Mouse (Mus musculus): Measurements from ENCODE around the gene Cstb. TPM values are rescaled to one million over a fixed set of nuclear protein-coding genes. Genes with fewer than 3 reads are reported as not detected.

The Cstb gene
- total RNA-seq (2021) = 10 to 100 TPM; 33.8 to 37.6 TPM
- long read RNA-seq, experiment 1, transcript Cstb-201 (3 exons, 603 nt) = major isoform, 13 of 13 reads
- long read RNA-seq, experiment 1, partial matches to known transcripts = 0 of 13 reads
- long read RNA-seq, experiment 1, other reads (novel, unspliced or antisense) = 0 of 13 reads
- long read RNA-seq, experiment 2, transcript Cstb-201 (3 exons, 603 nt) = major isoform, 45 of 45 reads
- long read RNA-seq, experiment 2, partial matches to known transcripts = 0 of 45 reads
- long read RNA-seq, experiment 2, other reads (novel, unspliced or antisense) = 0 of 45 reads

DNA sequence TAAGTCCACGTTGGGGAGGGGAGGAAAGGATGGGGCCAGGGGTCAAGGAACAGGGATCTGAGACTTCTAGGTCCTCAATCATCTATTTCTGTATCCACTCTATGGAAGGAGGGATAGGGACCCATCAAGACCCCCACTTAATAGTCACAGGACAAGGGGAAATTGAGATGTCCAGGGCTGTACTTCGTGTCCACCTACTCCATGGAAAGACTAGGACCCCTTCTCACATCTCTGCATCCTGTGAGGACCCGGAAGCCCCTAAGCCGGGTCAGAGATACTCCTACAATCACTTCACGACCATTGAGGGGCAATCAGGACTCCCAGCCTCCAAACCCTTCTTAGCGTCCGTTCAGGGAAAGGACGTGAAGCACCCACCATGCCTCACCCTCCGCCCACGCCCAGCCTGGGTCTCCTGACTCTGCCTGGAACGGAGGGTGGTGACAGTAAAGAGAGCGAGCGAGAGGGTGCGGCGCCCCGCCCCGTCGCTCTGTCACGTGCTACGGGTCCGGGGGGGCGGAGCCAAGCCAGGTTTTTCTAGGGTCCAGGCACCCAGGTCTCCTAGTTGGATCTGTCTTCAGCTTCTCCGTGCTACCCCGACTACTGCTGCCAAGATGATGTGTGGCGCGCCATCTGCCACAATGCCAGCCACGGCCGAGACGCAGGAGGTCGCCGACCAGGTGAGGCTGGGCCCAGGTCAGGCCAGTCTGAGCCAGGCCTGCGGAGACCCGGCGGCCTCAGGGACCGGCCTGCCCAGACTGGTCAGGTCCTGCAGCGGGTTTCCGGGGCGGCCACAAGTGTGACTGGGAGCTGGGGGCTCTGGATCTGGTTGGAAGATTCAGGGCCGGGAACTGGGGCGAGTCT, at the start of gene Cstb:
Gene Cstb, plus strand, starts transcription at position 489 of the 861 bp plus-strand sequence.
- DNase-seq (ENCODE audit: low spot score in 2 of 2) = peak; percentile 73 to 78

DNA sequence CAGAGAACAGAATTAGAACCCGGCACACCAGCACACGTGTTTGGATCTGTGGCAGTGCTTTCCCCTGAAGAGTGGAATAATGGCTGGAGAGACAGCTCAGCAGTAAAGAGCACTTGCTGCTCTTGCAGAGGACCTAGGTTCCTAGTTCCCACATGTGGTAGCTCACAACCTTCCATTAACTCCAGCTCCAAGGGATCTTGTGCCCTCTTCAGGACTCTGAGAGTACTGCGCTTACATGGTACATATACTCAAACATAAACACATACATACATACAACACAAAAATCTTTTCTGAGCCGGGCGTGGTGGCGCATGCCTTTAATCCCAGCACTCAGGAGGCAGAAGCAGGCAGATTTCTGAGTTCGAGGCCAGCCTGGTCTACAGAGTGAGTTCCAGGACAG, 47.0 kb upstream of the Cstb start:
- no peak for DNase-seq (ENCODE audit: low spot score in 2 of 2)

DNA sequence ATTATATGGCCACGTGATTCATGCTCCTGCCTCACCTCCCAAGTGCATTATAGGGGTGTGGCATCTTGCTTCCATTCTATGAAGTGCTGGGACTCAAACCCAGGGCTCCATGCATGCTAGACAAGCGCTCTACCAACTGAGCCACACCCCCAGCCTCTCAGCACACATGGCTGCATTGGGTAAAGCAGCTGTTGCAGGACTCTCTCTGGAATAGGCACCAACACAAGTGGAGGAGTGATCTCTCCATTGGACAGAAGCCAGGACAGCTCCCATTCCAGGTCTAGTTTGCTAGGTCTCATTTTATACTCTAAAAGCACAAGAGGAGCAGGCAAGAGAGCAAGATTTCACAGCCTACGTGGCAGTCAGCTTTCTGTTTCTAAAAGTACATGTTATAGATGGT, 41.9 kb upstream of the Cstb start:
- DNase-seq (ENCODE audit: low spot score in 2 of 2) = no peak

DNA sequence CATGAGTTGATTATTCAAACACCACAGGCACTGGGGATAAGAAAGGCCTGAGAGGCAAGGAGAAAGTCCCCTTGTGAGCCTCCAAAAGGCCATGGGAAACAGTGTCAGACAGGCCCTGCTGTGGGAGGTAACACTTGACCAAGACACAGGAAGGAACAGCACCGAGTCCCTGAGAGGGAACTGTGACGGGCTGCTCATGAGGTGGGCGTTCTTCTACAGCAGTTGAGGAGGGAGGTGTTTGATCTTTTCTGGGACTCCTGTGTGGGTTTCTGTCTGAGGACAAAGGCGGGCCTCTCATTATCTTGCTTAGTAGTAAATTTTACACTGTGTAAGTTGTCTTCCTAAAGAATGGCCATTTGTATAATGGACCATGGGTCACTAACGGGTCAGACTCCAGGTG, 39.9 kb upstream of the Cstb start:
- no peak for DNase-seq (ENCODE audit: low spot score in 2 of 2)

DNA sequence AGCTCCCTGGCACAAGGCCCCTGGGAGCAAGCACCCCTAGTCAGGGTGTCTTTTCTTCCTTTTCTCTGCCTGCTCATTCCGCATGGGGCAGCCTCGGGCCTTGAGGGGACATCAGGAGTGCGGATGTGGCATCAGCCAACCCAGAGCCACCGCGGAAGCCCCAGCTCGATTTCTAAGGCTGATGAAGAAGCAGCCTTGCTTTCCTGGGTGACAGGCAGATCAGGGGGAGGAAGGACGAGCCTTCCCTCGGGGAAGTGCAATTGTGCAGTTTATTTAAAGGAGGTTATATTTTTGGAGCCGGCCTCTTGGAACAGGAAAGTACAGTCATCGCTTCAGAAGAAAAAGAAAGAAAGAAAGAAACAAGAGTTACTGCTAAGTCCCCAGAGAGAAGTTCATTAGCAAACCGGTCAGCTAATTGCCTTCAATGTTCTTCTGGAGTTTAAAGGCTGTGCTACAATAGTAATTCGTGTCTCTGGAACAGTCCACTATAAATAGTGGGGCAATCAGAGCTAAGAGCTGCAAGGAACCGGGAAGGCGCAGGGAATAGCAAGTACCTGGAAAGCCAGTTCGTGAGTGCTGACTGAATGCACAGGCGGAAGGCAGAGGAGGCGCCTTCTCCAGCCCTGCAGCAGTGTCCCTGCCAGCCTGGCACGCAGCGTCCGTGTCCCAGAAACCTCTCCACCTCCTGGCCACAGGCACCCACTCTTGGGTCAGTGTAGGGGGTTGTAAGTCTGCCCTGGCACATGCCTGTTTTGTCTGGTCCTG, 37.1 kb upstream of the Cstb start:
- DNase-seq (ENCODE audit: low spot score in 2 of 2) = peak; percentile 43 to 64

DNA sequence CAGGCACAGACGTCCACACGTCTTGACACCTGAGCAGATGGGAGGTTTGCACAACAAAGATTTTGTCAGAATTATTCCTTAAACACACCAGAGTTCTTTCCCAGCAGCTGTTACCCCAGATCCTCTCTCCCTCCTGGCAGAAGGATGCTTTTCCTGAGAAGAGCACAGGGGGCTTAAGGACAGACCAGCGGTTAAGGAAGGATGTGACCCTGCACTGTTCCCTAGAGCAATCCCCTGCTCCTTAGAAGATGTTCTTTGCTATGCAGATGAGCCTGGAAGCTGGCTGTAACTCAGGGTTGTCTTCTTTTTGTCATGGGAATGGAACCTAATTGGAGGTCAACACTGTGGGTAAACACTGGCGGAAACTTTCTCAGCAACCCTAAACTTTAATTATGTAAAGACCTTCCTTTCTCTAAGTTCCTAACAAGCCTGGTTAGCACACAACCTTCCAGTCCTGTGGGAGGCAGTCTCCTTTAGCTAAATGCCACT, 34.4 kb upstream of the Cstb start:
- DNase-seq (ENCODE audit: low spot score in 2 of 2) = no peak

DNA sequence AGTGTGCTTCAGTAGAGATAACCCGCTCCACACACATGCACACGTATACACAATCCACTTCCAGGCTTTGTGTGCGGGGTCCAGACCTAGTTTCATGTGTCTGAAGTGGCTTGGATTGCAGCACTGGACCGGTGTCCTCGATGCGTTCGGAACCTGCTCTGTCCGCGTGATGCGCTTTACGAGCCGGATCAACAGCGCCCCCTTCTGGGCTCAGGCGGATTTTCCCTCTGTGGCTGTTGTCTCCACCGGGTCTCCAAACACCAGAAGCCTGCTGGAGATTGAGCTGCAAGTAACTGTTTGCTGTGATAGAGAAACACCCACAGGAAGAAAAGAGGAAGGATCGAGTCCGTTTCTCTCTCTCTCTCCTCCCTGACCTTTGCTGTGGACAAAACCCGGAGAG, 33.4 kb upstream of the Cstb start:
- peak; percentile 83 to 84 for DNase-seq (ENCODE audit: low spot score in 2 of 2)

DNA sequence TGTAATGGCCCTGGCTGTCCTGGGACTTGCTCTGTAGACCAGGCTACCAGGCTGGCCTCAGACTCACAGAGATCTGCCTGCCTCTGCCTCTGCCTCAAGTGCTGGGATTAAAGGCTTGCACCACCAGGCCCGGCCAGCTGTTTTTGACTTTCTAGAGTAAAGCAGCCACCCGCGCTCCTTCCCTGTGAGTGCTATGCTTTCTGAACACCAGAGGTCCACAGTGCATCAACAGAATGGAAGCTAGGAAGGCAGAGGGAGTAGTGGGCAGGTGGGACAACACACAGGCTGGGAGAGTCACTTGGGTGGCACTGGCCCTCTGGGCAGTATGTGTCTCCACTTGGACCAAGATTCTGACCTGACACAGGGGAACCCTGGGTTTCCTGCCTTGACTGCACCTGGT, 30.1 kb upstream of the Cstb start:
- no peak for DNase-seq (ENCODE audit: low spot score in 2 of 2)

DNA sequence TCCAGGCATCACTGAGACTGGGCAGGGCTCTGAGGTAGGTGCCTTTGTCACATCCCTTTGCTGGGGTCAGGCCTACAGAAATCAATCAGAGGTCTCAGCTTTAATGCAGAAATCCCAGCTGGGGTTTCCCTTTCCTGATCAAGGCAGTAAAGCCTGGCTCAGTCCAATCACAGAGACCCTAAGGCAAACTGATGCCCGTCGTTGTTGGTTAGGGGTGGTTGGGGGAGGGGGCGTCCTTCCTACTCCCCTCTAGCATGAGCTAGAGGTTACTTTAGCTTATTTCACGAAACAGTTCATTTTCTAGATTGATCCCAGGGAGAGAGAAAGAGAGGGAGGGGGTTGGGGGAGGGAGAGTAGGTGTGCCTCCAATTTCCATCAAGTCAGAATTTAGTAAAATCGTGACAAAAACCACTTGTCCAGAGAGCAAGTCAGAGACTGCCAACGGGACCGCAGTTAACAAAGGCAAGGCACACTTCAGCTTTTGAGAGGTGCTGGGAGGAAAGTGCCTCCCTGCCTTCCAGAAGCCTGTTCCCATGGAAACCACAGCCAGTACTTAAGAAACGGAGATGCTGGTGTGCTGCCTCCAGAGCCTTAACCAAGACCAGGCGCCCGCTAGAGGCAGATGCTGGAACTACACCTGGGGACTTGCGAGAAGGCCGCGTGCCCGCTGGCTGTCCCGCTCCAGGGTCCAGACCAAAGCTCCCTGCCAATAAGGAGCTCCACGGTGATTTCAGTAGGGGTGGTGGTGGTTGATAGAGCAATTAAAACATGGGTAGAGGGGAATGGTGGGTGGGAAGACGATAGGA, 29.4 kb upstream of the Cstb start:
- DNase-seq (ENCODE audit: low spot score in 2 of 2) = peak; percentile 91 to 95

DNA sequence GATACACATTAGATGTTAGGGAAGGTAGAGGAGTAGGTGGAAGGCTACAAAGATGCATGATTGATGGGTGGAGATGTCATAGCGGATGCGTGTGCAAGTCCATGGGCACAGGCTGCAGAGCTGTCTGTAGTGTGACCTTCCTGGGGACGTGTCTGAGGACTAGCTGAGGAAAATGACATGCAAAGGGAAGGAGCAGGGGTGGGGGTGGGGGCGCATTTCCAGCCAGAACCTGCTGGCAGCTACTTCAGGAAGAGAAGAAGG, 28.9 kb upstream of the Cstb start:
- DNase-seq (ENCODE audit: low spot score in 2 of 2) = no peak

DNA sequence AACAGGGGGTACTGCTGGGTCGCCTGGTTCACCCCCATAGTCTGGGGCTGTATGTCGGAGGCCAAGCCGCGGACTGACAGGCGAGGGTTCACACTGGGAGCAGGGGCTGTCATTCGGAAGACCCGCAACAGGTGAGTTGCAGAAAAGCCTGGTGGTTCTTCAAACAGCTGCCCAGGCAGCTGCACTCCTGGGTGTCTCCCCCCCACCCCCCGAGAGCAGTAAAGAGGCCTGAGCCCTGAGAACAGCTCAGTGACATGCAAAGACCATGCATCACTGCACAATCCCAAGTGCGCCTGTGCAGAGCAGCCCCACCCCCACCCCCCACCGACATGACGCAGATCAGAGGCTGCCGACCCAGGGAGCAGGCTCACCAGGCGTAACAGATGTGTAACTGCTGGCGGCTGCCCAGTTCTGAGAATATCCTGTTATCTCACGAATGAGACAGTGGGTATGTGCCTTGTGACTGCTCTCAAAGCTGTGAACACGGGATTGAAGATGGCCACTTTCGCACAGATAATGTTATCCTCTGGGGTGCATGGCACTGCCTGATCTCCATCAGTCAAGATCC, 26.3 kb upstream of the Cstb start:
- DNase-seq (ENCODE audit: low spot score in 2 of 2) = peak in 1 of 2 experiments; percentile 39

DNA sequence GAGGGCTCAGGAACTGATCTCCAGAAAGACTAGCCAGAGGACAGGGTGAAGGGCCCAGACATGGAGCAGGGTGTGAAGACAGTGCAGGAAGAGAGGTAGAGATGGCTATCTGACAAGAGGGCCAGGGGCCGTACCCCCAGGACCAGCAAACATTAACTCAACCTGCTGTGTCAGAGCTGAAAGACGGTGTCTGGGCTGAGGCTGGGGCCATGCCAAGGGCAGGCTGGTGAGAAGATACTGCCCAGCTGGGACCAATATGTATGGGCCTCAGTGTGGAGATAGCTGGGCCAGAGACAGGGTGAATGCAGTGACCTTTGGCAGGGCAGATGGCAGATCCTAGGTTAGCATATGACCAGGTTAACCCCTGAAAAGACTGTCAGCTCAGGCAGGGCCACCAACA, 24.3 kb upstream of the Cstb start:
- DNase-seq (ENCODE audit: low spot score in 2 of 2) = no peak

DNA sequence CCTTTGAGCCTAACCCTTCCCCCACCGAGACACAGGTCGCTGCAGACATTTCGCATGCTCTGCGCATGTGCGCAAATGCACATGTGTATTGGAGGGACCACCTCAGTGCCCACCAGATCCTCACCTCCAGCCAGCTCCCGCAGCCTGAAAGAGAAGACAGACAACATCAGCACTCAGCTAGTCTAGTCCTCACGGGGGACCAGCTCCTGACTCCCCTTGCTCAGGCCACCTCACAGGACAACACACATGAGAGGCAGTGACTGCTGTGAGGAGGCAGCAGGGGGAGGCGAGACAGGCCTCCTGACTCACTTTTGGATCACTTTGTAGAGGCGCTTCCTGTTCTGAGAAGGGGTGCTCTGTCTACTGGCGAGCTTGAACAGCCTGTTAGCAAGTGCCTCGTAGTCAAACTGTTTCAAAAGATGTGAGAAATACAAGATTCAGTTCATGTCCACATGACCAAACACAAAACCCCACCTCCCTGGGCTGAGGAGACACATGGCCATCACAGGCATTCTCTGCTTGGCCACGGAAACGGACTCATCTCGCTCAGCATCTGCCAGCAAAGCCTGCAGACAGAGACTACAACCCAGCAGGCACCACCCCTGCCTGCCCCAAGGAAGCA, 23.1 kb upstream of the Cstb start:
- DNase-seq (ENCODE audit: low spot score in 2 of 2) = no peak

DNA sequence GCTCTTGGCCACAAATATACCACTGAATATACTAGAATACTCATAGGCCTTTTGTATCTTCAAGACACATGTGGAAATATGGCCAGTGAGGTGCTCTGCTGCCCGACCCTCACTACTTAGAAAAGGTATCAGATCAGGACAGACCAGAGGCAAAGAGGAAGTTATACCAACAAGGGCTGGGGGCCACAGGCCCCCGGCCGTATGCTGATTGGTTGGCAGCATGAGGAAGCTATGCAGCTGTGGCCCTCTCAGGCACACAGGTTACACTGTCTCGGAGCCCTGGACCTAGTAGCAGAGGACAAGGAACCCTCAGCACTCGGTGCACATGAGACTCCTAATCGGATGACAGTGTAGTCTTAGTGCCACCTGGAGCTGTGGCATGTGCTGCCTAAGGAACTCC, 19.3 kb upstream of the Cstb start:
- no peak for DNase-seq (ENCODE audit: low spot score in 2 of 2)

DNA sequence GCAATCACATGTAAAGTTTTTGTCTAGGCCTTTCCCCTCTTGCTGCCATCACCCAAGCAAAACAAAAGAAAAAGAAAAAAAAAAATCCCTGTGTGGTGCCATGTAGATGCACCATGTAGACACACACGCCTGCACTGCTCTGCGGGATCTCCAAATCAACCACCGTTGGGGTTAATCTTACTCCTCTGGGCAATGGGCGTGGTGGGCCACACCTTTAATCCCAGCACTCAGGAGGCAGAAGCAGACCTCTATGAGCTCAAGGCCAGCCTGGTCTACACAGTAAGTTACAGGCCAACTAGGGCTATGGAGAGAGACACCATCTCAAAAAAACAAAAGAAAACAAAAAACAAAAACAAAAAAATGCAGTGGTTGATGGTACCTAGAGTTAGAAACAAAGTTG, 18.3 kb upstream of the Cstb start:
- no peak for DNase-seq (ENCODE audit: low spot score in 2 of 2)

DNA sequence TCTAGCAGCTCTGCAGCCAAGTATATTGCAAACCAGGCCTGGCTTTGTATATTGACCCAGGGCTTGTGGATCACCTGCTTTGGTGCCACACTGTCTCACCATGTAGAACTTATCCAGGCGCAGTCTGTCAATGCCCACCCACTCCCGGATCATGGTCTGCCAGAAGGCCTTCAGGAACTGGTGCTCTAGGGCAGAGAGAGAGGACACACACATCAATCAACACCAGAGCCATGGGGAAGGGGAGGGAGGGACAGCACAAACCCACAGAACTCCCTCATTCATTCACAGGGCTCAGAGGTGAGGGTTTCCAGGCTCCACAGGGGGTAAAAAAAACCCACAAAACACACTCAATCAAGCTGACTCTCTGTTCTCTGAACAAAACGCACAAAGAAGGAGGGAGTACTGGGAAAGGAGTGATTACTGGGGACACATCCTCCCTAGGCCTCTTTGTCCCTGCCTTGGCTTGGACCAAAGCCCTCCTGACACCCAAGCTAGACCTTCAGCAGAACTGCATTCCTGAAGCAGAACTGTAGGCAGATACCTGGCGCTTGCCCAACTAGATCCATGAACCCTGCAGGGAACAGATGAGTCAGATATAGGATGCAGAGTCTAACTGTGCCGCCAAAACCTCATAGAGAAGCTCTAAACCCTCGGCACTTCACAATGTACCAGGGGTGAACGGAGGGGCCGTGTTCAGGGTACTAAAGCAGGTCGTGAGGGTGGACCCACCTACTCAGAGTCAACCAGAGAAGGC, 16.3 kb upstream of the Cstb start:
- DNase-seq (ENCODE audit: low spot score in 2 of 2) = no peak

DNA sequence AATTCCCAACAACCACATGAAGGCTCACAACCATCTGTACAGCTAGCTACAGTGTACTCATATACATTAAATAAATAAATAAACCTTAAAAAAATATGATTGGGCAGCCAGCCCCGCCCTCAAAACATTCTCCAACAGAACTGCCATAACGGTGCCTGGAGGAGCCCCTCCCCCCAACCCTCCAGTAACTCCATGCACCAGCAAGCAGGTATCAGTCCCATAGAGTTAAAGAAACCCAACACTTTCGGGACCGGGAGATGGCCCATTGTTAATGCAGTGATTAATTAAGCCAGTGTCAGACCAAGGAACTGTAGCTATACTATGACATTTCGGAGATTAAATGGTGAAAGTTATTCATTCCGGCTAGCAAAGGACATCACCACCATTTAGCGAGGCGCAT, 13.6 kb upstream of the Cstb start:
- no peak for DNase-seq (ENCODE audit: low spot score in 2 of 2)

DNA sequence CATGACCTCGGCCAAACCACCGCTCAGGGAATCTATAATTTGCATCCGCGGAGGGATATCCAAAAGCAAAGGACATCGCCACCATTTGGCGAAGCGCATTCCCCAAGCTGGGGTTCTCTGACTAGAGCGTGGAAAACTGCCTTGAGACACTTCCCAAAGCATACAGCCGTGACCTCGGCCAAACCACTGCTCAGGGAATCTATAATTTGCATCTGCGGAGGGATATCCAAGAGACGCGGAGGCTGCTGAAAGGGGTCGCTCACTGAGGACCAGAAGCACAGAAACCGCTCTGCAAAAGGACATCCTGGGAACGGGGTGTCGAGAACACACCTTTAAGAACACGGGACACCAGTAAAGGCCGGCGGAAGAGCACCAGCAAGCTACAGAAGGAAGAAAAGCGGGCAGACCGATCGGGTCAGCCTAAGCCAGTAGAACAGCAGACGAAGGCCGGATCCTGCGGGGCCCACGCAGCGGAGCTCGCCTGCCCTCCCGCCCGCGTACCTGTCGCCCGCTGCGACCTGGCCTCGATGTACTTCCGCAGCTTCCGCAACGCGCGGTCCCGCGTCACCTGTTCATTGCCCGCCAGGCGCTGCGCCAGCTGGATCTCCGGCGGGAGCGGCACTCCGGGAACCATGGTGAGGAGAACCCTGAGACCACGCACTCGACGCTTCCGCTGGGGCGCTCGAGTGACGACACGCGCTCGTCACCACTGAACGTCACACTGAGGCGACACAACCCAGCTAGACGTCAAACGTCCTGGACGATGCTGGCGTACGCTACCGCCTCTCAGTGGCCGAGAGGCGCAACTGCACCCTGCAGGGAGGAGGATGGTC, 12.9 kb upstream of the Cstb start, which contains the start of gene Rrp1:
Gene Rrp1, minus strand, starts transcription at position 725 of the 833 bp plus-strand sequence.
- peak; percentile 98 to 99 for DNase-seq (ENCODE audit: low spot score in 2 of 2)

DNA sequence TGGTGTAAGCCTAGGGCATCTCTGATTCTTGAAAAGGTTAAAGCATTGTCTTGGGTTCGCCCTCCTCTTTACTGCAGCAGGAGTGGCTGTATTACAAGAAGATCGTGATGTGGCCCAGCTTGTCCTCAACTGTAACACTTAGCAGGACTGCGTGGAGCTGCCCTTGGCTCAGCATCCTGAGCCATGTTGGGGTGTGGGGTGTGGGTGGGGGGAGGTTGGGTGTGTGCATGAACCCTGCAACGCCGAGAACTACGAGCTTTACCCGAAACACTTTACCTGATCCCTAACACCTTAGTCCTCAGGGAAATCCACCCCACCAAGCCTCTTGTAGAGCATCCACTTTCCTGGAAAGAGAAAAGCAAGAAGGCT, 12.3 kb upstream of the Cstb start:
- DNase-seq (ENCODE audit: low spot score in 2 of 2) = no peak

Measured in layer of hippocampus, postnatal 14 days (tissue).